Mouse (Mus musculus): ENCODE measurements at regions not wholly inside any gene's neighbourhood (a gene's known extent, or its start where the extent isn't known, plus 50 kb on each side); places are given as distances from the start of the nearest gene placed in this dataset.

DNA sequence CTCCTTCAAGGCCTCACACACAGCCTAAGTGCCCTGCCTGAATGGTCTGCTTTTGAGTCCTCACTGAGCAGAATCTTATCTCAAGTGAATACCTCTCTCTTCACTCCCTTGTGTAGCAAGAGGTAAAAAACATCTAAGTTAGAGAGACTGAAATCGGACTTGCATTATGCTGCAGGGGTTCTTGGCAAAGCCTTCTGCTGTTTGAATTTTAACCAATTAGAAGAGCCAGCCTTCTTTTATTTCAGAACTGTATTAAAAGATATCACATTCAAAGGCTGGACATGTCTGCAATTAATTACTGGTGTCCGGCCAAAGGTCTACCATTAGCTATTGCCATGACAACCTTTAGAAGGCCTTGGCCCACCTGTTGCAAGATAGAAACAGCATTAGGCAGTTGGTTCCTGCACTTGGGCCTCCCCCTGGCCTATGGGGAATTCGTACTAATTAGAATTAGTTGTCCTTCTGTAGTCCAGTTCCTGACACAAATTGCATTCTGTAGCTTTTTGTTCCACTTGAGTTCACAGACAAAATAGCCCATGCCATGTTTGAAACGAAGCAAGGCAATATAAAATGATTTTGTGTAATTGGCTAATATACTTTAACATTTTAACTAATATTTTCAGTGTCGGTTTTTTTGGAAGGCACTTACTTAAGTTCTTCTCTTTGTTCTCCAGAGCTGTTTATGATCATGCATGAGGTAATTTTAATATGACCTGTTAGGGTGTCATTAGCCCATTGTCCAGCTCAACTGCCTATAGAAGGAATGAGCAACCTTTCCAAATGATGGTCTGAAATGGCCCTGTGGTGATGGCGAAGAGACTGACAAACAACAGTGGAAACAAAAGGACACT lies 219.4 kb downstream of the Lmo4 start:
- Histone ChIP-seq H3K27me3 (ENCODE audit: control insufficient read depth, insufficient read depth, low read depth, low read length) (no peaks in the 10 kb centered on the region), H3K4me1 (ENCODE audit: control insufficient read depth, insufficient read depth, low read length) (no peaks in the 10 kb centered on the region), H3K36me3 (ENCODE audit: control insufficient read depth, insufficient read depth, low read length) (no peaks in the 10 kb centered on the region), H3K4me2 (ENCODE audit: low read length) (no peak overlapping the region), H3K9ac (ENCODE audit: low read depth, low read length) (no peak overlapping the region), H3K27ac (ENCODE audit: low read length) (no peak overlapping the region), H3K4me3 (ENCODE audit: low read depth, low read length) (no peak overlapping the region), H3K9me3 (replicated peaks; ENCODE audit: control insufficient read depth, low read length, poor library complexity, severe bottlenecking) (no peaks in the 10 kb centered on the region; the same call in 1 of the 2 replicates)
- WGBS = 65% methylated on average over 6 of the region's 6 CpGs
- ATAC-seq = no peak

GRCm38 (mm10) chr3:143978703-143979102 lies 226.3 kb downstream of the Lmo4 start:
- Histone ChIP-seq H3K4me1 (ENCODE audit: control insufficient read depth, insufficient read depth, low read length) (no peaks in the 10 kb centered on the region), H3K4me3 (ENCODE audit: low read depth, low read length) (no peak overlapping the region), H3K4me2 (ENCODE audit: low read length) (no peak overlapping the region), H3K27me3 (ENCODE audit: control insufficient read depth, insufficient read depth, low read depth, low read length) (no peaks in the 10 kb centered on the region), H3K27ac (ENCODE audit: low read length) (no peak overlapping the region), H3K9ac (ENCODE audit: low read depth, low read length) (no peak overlapping the region), H3K36me3 (ENCODE audit: control insufficient read depth, insufficient read depth, low read length) (no peaks in the 10 kb centered on the region), H3K9me3 (replicated peaks; ENCODE audit: control insufficient read depth, low read length, poor library complexity, severe bottlenecking) (no peaks in the 10 kb centered on the region)
- 89% methylated on average over 2 of the region's 2 CpGs for WGBS
- no peak for ATAC-seq

DNA sequence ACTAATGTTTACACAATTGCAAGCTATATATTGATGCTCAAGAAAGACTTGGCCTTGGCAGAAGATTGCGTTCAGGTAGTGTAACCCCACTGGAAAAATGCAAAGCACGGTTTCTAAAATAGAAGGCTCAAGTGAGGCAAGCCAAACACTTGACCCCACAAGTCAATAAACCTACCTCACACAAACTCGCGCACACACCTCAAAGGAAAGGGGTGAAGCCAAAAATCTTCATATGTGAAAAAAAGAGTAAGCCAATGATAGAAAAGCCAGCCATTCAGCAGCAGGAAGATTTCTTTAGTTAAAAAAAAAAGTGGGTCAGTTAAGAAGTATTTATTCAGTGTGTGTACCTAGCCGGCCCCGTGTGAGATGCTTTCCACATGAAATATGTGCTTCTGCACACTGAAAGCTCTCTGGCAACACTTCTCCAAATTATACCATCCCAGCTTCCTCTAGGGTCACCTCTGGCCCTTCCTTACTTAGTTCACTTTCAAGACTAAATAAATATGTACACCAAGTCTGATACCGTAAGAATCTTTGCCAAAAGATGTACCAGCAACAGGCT lies 227.1 kb downstream of the Lmo4 start:
- Histone ChIP-seq H3K4me2 (ENCODE audit: low read length) (no peak overlapping the region), H3K9ac (ENCODE audit: low read depth, low read length) (no peak overlapping the region), H3K4me3 (ENCODE audit: low read depth, low read length) (no peak overlapping the region), H3K27ac (ENCODE audit: low read length) (no peak overlapping the region), H3K27me3 (ENCODE audit: control insufficient read depth, insufficient read depth, low read depth, low read length) (no peaks in the 10 kb centered on the region), H3K4me1 (ENCODE audit: control insufficient read depth, insufficient read depth, low read length) (no peaks in the 10 kb centered on the region), H3K36me3 (ENCODE audit: control insufficient read depth, insufficient read depth, low read length) (no peaks in the 10 kb centered on the region), H3K9me3 (replicated peaks; ENCODE audit: control insufficient read depth, low read length, poor library complexity, severe bottlenecking) (no peaks in the 10 kb centered on the region)
- WGBS = 89% methylated on average over 7 of the region's 7 CpGs
- no peak for ATAC-seq

GRCm38 (mm10) chr3:143973582-143973981 lies 231.4 kb downstream of the Lmo4 start:
- Histone ChIP-seq H3K27me3 (ENCODE audit: control insufficient read depth, insufficient read depth, low read depth, low read length) (no peaks in the 10 kb centered on the region), H3K9ac (ENCODE audit: low read depth, low read length) (no peak overlapping the region), H3K36me3 (ENCODE audit: control insufficient read depth, insufficient read depth, low read length) (no peaks in the 10 kb centered on the region), H3K4me1 (ENCODE audit: control insufficient read depth, insufficient read depth, low read length) (no peaks in the 10 kb centered on the region), H3K4me3 (ENCODE audit: low read depth, low read length) (no peak overlapping the region), H3K9me3 (replicated peaks; ENCODE audit: control insufficient read depth, low read length, poor library complexity, severe bottlenecking) (no peaks in the 10 kb centered on the region), H3K27ac (ENCODE audit: low read length) (no peak overlapping the region), H3K4me2 (ENCODE audit: low read length) (no peak overlapping the region)
- ATAC-seq = no peak
- WGBS = 80% methylated on average over 9 of the region's 9 CpGs

GRCm38 (mm10) chr3:143972351-143972750 lies 232.7 kb downstream of the Lmo4 start:
- H3K9me3 ChIP-seq (replicated peaks; ENCODE audit: control insufficient read depth, low read length, poor library complexity, severe bottlenecking) = no peaks in the 10 kb centered on the region
- H3K9ac ChIP-seq (ENCODE audit: low read depth, low read length) = no peak overlapping the region
- no peaks in the 10 kb centered on the region for H3K4me1 ChIP-seq (ENCODE audit: control insufficient read depth, insufficient read depth, low read length)
- no peaks in the 10 kb centered on the region for H3K36me3 ChIP-seq (ENCODE audit: control insufficient read depth, insufficient read depth, low read length)
- H3K27ac ChIP-seq (ENCODE audit: low read length) = no peak overlapping the region
- no peak for ATAC-seq
- no peak overlapping the region for H3K4me3 ChIP-seq (ENCODE audit: low read depth, low read length)
- H3K27me3 ChIP-seq (ENCODE audit: control insufficient read depth, insufficient read depth, low read depth, low read length) = no peaks in the 10 kb centered on the region
- no peak overlapping the region for H3K4me2 ChIP-seq (ENCODE audit: low read length)

DNA sequence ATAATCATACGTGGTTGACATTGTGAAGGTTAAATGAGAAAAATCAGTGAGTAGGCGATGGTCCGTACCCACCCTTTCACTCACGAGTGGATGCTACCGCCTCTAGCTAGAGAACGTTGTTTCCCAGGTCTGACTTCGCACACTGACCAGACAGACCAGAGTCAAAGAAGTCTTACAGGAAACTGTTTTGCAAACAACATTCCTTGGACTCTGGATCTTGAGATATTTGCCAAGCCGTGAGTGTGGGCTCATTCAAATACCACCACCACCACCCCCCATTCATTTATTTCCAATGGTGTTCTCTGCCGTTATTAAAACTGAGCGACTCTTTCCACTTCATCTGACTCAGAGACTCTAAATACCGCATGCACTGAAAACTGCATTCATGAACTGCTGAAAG lies 234.2 kb downstream of the Lmo4 start:
- H3K36me3 ChIP-seq (ENCODE audit: control insufficient read depth, insufficient read depth, low read length) = no peaks in the 10 kb centered on the region
- no peak for ATAC-seq
- no peaks in the 10 kb centered on the region for H3K9me3 ChIP-seq (replicated peaks; ENCODE audit: control insufficient read depth, low read length, poor library complexity, severe bottlenecking)
- WGBS = 86% methylated on average over 11 of the region's 11 CpGs
- H3K27ac ChIP-seq (ENCODE audit: low read length) = no peak overlapping the region
- no peak overlapping the region for H3K4me2 ChIP-seq (ENCODE audit: low read length)
- no peaks in the 10 kb centered on the region for H3K27me3 ChIP-seq (ENCODE audit: control insufficient read depth, insufficient read depth, low read depth, low read length)
- no peak overlapping the region for H3K9ac ChIP-seq (ENCODE audit: low read depth, low read length)
- H3K4me3 ChIP-seq (ENCODE audit: low read depth, low read length) = no peak overlapping the region
- no peaks in the 10 kb centered on the region for H3K4me1 ChIP-seq (ENCODE audit: control insufficient read depth, insufficient read depth, low read length)

DNA sequence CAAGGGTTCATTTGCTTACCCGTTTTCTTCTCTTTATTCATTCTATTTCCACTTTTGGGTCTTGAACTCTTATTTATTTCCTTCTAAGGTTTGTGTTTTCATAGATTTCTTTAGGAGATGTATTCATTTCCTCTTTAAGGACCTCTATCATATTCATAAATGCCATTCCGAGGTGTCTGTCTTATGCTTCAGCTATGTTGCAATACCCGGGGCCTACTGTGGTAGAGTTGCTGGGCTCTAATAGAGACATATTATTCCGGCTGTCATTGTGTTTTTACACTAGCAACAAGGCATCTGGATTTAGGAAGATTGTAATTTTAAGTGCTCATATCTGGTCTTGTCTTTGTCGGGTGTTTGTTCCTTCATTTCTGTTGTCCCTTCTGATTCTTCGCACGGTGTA lies 249.5 kb downstream of the Lmo4 start:
- H3K36me3 ChIP-seq (ENCODE audit: control insufficient read depth, insufficient read depth, low read length) = no peaks in the 10 kb centered on the region
- no peak overlapping the region for H3K9ac ChIP-seq (ENCODE audit: low read depth, low read length)
- H3K4me1 ChIP-seq (ENCODE audit: control insufficient read depth, insufficient read depth, low read length) = no peaks in the 10 kb centered on the region
- H3K4me2 ChIP-seq (ENCODE audit: low read length) = no peak overlapping the region
- ATAC-seq = no peak
- no peak overlapping the region for H3K27ac ChIP-seq (ENCODE audit: low read length)
- no peak overlapping the region for H3K4me3 ChIP-seq (ENCODE audit: low read depth, low read length)
- 96% methylated on average over 7 of the region's 7 CpGs for WGBS
- no peaks in the 10 kb centered on the region for H3K9me3 ChIP-seq (replicated peaks; ENCODE audit: control insufficient read depth, low read length, poor library complexity, severe bottlenecking)
- no peaks in the 10 kb centered on the region for H3K27me3 ChIP-seq (ENCODE audit: control insufficient read depth, insufficient read depth, low read depth, low read length)

- Histone ChIP-seq H3K4me1 (ENCODE audit: control insufficient read depth, insufficient read depth, low read length) (no peaks in the 10 kb centered on the region), H3K4me2 (ENCODE audit: low read length) (no peak overlapping the region), H3K9me3 (replicated peaks; ENCODE audit: control insufficient read depth, low read length, poor library complexity, severe bottlenecking) (no peaks in the 10 kb centered on the region), H3K4me3 (ENCODE audit: low read depth, low read length) (no peak overlapping the region), H3K9ac (ENCODE audit: low read depth, low read length) (no peak overlapping the region), H3K27ac (ENCODE audit: low read length) (no peak overlapping the region), H3K27me3 (ENCODE audit: control insufficient read depth, insufficient read depth, low read depth, low read length) (no peaks in the 10 kb centered on the region), H3K36me3 (ENCODE audit: control insufficient read depth, insufficient read depth, low read length) (no peaks in the 10 kb centered on the region)
- WGBS = 88% methylated on average over 7 of the region's 7 CpGs
- ATAC-seq = no peak
Measured at GRCm38 (mm10) chr3:143954822-143955221, 250.2 kb downstream of the Lmo4 start.

- Histone ChIP-seq H3K36me3 (ENCODE audit: control insufficient read depth, insufficient read depth, low read length) (no peaks in the 10 kb centered on the region), H3K27me3 (ENCODE audit: control insufficient read depth, insufficient read depth, low read depth, low read length) (no peaks in the 10 kb centered on the region), H3K9ac (ENCODE audit: low read depth, low read length) (no peak overlapping the region), H3K9me3 (replicated peaks; ENCODE audit: control insufficient read depth, low read length, poor library complexity, severe bottlenecking) (no peaks in the 10 kb centered on the region), H3K4me1 (ENCODE audit: control insufficient read depth, insufficient read depth, low read length) (peaks cover 2% of the 10 kb centered on the region; the same call in 1 of the 2 replicates), H3K4me2 (ENCODE audit: low read length) (no peak overlapping the region), H3K4me3 (ENCODE audit: low read depth, low read length) (no peak overlapping the region), H3K27ac (ENCODE audit: low read length) (no peak overlapping the region)
- ATAC-seq = no peak
- WGBS = 82% methylated on average over 8 of the region's 8 CpGs
Measured at GRCm38 (mm10) chr3:143952289-143952688, 252.7 kb downstream of the Lmo4 start.
